Mouse (Mus musculus) cerebellum, adult 2 months (tissue): ENCODE data around the gene Jazf1.

Source experiments
- CTCF ChIP-seq: fragments of 200-500 bp; IDR thresholded peaks from 2 replicates; pipeline ENCODE4 v1.5.1; 2011; ENCODE audit warnings: low read depth, mild to moderate bottlenecking, control low read depth, low read length, moderate library complexity, borderline replicate concordance; ENCODE audit not compliant: insufficient read depth
- POLR2A ChIP-seq: fragments of 200-500 bp; IDR thresholded peaks from 2 replicates; pipeline ENCODE4 v1.6.1; 2011; ENCODE audit warnings: low read length, control low read depth, borderline replicate concordance; ENCODE audit not compliant: insufficient read depth

- TF ChIP-seq POLR2A (no peak), CTCF (no peak)
These were observed 3.3 kb upstream of the Jazf1 start for GRCm38 (mm10) chr6:53071732-53072131.
